Mouse (Mus musculus): ENCODE data around the gene Cpn1.

- no peak for TF ChIP-seq CTCF (IDR thresholded peaks at IDR 0.05; ENCODE audit: borderline replicate concordance, extremely low read depth, insufficient read depth, insufficient read length)
- no peak for TF ChIP-seq POLR2A (IDR thresholded peaks at IDR 0.05; ENCODE audit: borderline replicate concordance, extremely low read depth, insufficient read depth, insufficient read length, poor library complexity, severe bottlenecking)
Measured at GRCm38 (mm10) chr19:43906492-43906891, 79.9 kb downstream of the Cpn1 start.
